Mouse (Mus musculus): ENCODE data around the gene Krt35. TPM values are rescaled to one million over a fixed set of nuclear protein-coding genes. Genes with fewer than 3 reads are reported as not detected.

The Krt35 gene
- total RNA-seq (2022): not detected

GRCm38 (mm10) chr11:100096141-100096540, at the start of gene Krt35:
Gene Krt35, minus strand, starts transcription at chr11:100096241.
- DNase-seq (ENCODE audit: low spot score in 2 of 2): no peak

GRCm38 (mm10) chr11:100145104-100145503, 49.1 kb upstream of the Krt35 start:
- no peak for DNase-seq (ENCODE audit: low spot score in 2 of 2)

- DNase-seq (ENCODE audit: low spot score in 2 of 2): peak; percentile 16 to 51
Observed at GRCm38 (mm10) chr11:100140966-100141365, 44.9 kb upstream of the Krt35 start.

GRCm38 (mm10) chr11:100139391-100139790, 43.4 kb upstream of the Krt35 start:
- no peak for DNase-seq (ENCODE audit: low spot score in 2 of 2)

- DNase-seq (ENCODE audit: low spot score in 2 of 2): no peak
Observed at GRCm38 (mm10) chr11:100138809-100139208, 42.8 kb upstream of the Krt35 start.

- no peak for DNase-seq (ENCODE audit: low spot score in 2 of 2)
Observed at GRCm38 (mm10) chr11:100137693-100138092, 41.7 kb upstream of the Krt35 start.

- DNase-seq (ENCODE audit: low spot score in 2 of 2): no peak
Observed at GRCm38 (mm10) chr11:100136559-100136958, 40.5 kb upstream of the Krt35 start.

GRCm38 (mm10) chr11:100135731-100136130, 39.7 kb upstream of the Krt35 start, which contains the start of gene Krt15:
Gene Krt15, minus strand, starts transcription at chr11:100135928.
- DNase-seq (ENCODE audit: low spot score in 2 of 2): no peak

GRCm38 (mm10) chr11:100124901-100125300, 28.9 kb upstream of the Krt35 start:
- DNase-seq (ENCODE audit: low spot score in 2 of 2): no peak

GRCm38 (mm10) chr11:100121466-100121865, 25.4 kb upstream of the Krt35 start, which contains the start of gene Krt13:
Gene Krt13, minus strand, starts transcription at chr11:100121566.
- DNase-seq (ENCODE audit: low spot score in 2 of 2): no peak

GRCm38 (mm10) chr11:100120331-100120730, 24.3 kb upstream of the Krt35 start:
- no peak for DNase-seq (ENCODE audit: low spot score in 2 of 2)

- DNase-seq (ENCODE audit: low spot score in 2 of 2): no peak
Observed at GRCm38 (mm10) chr11:100113742-100114029, 17.6 kb upstream of the Krt35 start.

- DNase-seq (ENCODE audit: low spot score in 2 of 2): no peak
Observed at GRCm38 (mm10) chr11:100112935-100113741, 17.1 kb upstream of the Krt35 start.

GRCm38 (mm10) chr11:100105576-100106122, 9.6 kb upstream of the Krt35 start, which contains the start of gene Krt36:
Gene Krt36, minus strand, starts transcription at chr11:100105626.
- DNase-seq (ENCODE audit: low spot score in 2 of 2): no peak

GRCm38 (mm10) chr11:100102693-100103429, 6.8 kb upstream of the Krt35 start:
- no peak for DNase-seq (ENCODE audit: low spot score in 2 of 2)

- DNase-seq (ENCODE audit: low spot score in 2 of 2): no peak
Observed at GRCm38 (mm10) chr11:100100391-100100790, 4.3 kb upstream of the Krt35 start.

- no peak for DNase-seq (ENCODE audit: low spot score in 2 of 2)
Observed at GRCm38 (mm10) chr11:100097819-100098218, 1.8 kb upstream of the Krt35 start.

GRCm38 (mm10) chr11:100088378-100089025, 7.5 kb downstream of the Krt35 start:
- no peak for DNase-seq (ENCODE audit: low spot score in 2 of 2)

GRCm38 (mm10) chr11:100087861-100088260, 8.2 kb downstream of the Krt35 start, which contains the start of gene Krt32:
Gene Krt32, minus strand, starts transcription at chr11:100088226.
- no peak for DNase-seq (ENCODE audit: low spot score in 2 of 2)

GRCm38 (mm10) chr11:100073873-100074272, 22.2 kb downstream of the Krt35 start:
- DNase-seq (ENCODE audit: low spot score in 2 of 2): no peak

- DNase-seq (ENCODE audit: low spot score in 2 of 2): no peak
Observed at GRCm38 (mm10) chr11:100067293-100068036, 28.6 kb downstream of the Krt35 start.
